Mouse (Mus musculus) R1 (cell line): Measurements from ENCODE around the gene Gm11027.
A peak's percentile ranks its signal among the peaks of the same experiment; 100 is the strongest.
"Not testable (repeated sequence)": the region's sequence is repeated elsewhere in the genome, so short reads cannot be mapped to it uniquely, and the experiment has no call there.

Source experiments
- DNase-seq: peaks from one replicate; pipeline ENCODE4 v3.0.0-alpha.2; 2018; ENCODE audit warnings: low read depth, low spot score

Gene Gm11027

GRCm38 (mm10) chr12:116275086-116275485 is at the start of gene Gm11027:
Gene Gm11027 (plus strand): TSS chr12:116275386.
- not testable (repeated sequence) for DNase-seq

- DNase-seq, result no peak
Observed at GRCm38 (mm10) chr12:116226289-116227057, 48.7 kb upstream of the Gm11027 start.

- no peak for DNase-seq
Observed at GRCm38 (mm10) chr12:116229451-116229850, 45.7 kb upstream of the Gm11027 start.

GRCm38 (mm10) chr12:116231612-116232011 is 43.6 kb upstream of the Gm11027 start:
- no peak for DNase-seq

GRCm38 (mm10) chr12:116232061-116232460 is 43.1 kb upstream of the Gm11027 start:
- no peak for DNase-seq

- DNase-seq, result no peak
Observed at GRCm38 (mm10) chr12:116235356-116235755, 39.8 kb upstream of the Gm11027 start.

GRCm38 (mm10) chr12:116236658-116237057 is 38.5 kb upstream of the Gm11027 start:
- no peak for DNase-seq

- DNase-seq, result no peak
Observed at GRCm38 (mm10) chr12:116238370-116238769, 36.8 kb upstream of the Gm11027 start.

- DNase-seq, result no peak
Observed at GRCm38 (mm10) chr12:116238803-116239202, 36.4 kb upstream of the Gm11027 start.

GRCm38 (mm10) chr12:116244601-116245000 is 30.6 kb upstream of the Gm11027 start:
- DNase-seq, result no peak

- DNase-seq, result no peak
Observed at GRCm38 (mm10) chr12:116254652-116255051, 20.5 kb upstream of the Gm11027 start.

- no peak for DNase-seq
Observed at GRCm38 (mm10) chr12:116255636-116256035, 19.6 kb upstream of the Gm11027 start.

- no peak for DNase-seq
Observed at GRCm38 (mm10) chr12:116258321-116258720, 16.9 kb upstream of the Gm11027 start.

- peak; percentile 91 for DNase-seq
Observed at GRCm38 (mm10) chr12:116262555-116263341, 12.4 kb upstream of the Gm11027 start, which contains the start of gene Wdr60. Gene Wdr60 (minus strand): TSS chr12:116263022.

GRCm38 (mm10) chr12:116264756-116265155 is 10.4 kb upstream of the Gm11027 start:
- no peak for DNase-seq

GRCm38 (mm10) chr12:116265275-116265674 is 9.9 kb upstream of the Gm11027 start:
- DNase-seq, result no peak

GRCm38 (mm10) chr12:116269450-116269849 is 5.7 kb upstream of the Gm11027 start:
- DNase-seq, result no peak

GRCm38 (mm10) chr12:116270538-116270937 is 4.6 kb upstream of the Gm11027 start:
- DNase-seq, result no peak

GRCm38 (mm10) chr12:116271071-116271470 is 4.1 kb upstream of the Gm11027 start:
- DNase-seq, result no peak

- DNase-seq, result no peak
Observed at GRCm38 (mm10) chr12:116273733-116274132, 1.5 kb upstream of the Gm11027 start.

GRCm38 (mm10) chr12:116275631-116276030 is 445 bp downstream of the Gm11027 start:
- no peak for DNase-seq

GRCm38 (mm10) chr12:116276961-116277360 is 1.8 kb downstream of the Gm11027 start:
- DNase-seq, result no peak

- no peak for DNase-seq
Observed at GRCm38 (mm10) chr12:116278541-116278940, 3.4 kb downstream of the Gm11027 start.
